Mouse (Mus musculus): ENCODE measurements at regions not wholly inside any gene's neighbourhood (a gene's known extent, or its start where the extent isn't known, plus 50 kb on each side); places are given as distances from the start of the nearest gene placed in this dataset.

GRCm38 (mm10) chr2:173456924-173457623 is 65.3 kb upstream of the 1700021F07Rik start:
- DNase-seq, result no peak

- no peak for DNase-seq
Measured at GRCm38 (mm10) chr2:173457624-173458320, 64.6 kb upstream of the 1700021F07Rik start.

GRCm38 (mm10) chr2:173458861-173459260 is 63.5 kb upstream of the 1700021F07Rik start:
- DNase-seq, result no peak

GRCm38 (mm10) chr2:173463313-173463712 is 59.1 kb upstream of the 1700021F07Rik start:
- no peak for DNase-seq

GRCm38 (mm10) chr2:173464562-173464961 is 57.8 kb upstream of the 1700021F07Rik start:
- DNase-seq, result no peak

GRCm38 (mm10) chr2:173465006-173465620 is 57.3 kb upstream of the 1700021F07Rik start:
- DNase-seq, result no peak

- no peak for DNase-seq
Measured at GRCm38 (mm10) chr2:173468136-173468535, 54.2 kb upstream of the 1700021F07Rik start.

- DNase-seq, result no peak
Measured at GRCm38 (mm10) chr2:173469756-173470155, 52.6 kb upstream of the 1700021F07Rik start.

Measured in cerebellum, adult 11-12 months (tissue).